Mouse (Mus musculus) liver, embryonic 14.5 days (tissue): ENCODE measurements around the gene Gm3618. TPM values are rescaled to one million over a fixed set of nuclear protein-coding genes. Genes with fewer than 3 reads are reported as not detected.
"Not testable (repeated sequence)": the region's sequence is repeated elsewhere in the genome, so short reads cannot be mapped to it uniquely, and the experiment has no call there.

ENCODE experiments used
- ATAC-seq: fragments of 200-750 bp; cut with Nextera tagmentation; 2 replicates; pipeline ENCODE4 v1.8.0; 2017; ENCODE audit warnings: moderate number of reproducible peaks, mild to moderate bottlenecking, moderate library complexity; ENCODE audit not compliant: insufficient read depth
- DNase-seq, 3 experiments: peaks; one replicate each; pipeline ENCODE4 v3.0.0-alpha.2; 2012 to 2013; ENCODE audit warnings: low read depth in 3 of 3, low spot score in 3 of 3
- H3K27ac ChIP-seq: fragments of 300-500 bp; sonication (generic); 2 replicates; pipeline ENCODE4 v1.5.1; 2014; ENCODE audit warnings: moderate library complexity, mild to moderate bottlenecking, control low read depth, inconsistent platforms
- H3K27me3 ChIP-seq: fragments of 300-500 bp; sonication (generic); 2 replicates; pipeline ENCODE4 v1.6.1; 2014; ENCODE audit warnings: mild to moderate bottlenecking, low read length, moderate library complexity; ENCODE audit not compliant: control insufficient read depth, insufficient read depth
- H3K36me3 ChIP-seq: fragments of 300-500 bp; sonication (generic); replicated peaks from 2 replicates; pipeline ENCODE4 v1.6.1; 2014; ENCODE audit warnings: low read depth; ENCODE audit not compliant: control insufficient read depth, insufficient read depth
- H3K4me1 ChIP-seq, 2 experiments: fragments of 200-500 bp in 1 of 2; fragments of 300-500 bp in 1 of 2; sonication (generic) in 1 of 2; replicated peaks; 2 replicates each; pipeline ENCODE4 v1.6.1; 2012 to 2014; ENCODE audit warnings: antibody characterized with exemption in 1 of 2, inconsistent platforms in 1 of 2, low read length in 1 of 2; ENCODE audit not compliant: control insufficient read depth in 2 of 2, insufficient read depth in 2 of 2
- H3K4me2 ChIP-seq: fragments of 300-500 bp; sonication (generic); 2 replicates; pipeline ENCODE4 v1.6.1; 2014; ENCODE audit warnings: low read depth, mild to moderate bottlenecking, control low read depth, moderate library complexity
- H3K4me3 ChIP-seq, 2 experiments: fragments of 200-500 bp in 1 of 2; fragments of 300-500 bp in 1 of 2; sonication (generic) in 1 of 2; 2 replicates each; pipeline ENCODE4 v1.5.1; 2012 to 2014; ENCODE audit warnings: low read depth in 2 of 2, low read length in 2 of 2, mild to moderate bottlenecking in 2 of 2, control low read depth in 1 of 2, inconsistent platforms in 1 of 2, moderate library complexity in 1 of 2; ENCODE audit not compliant: insufficient read depth in 1 of 2
- H3K9ac ChIP-seq: fragments of 300-500 bp; sonication (generic); replicated peaks from 2 replicates; pipeline ENCODE4 v1.6.1; 2014; ENCODE audit warnings: mild to moderate bottlenecking, control low read depth, moderate library complexity
- H3K9me3 ChIP-seq: fragments of 300-500 bp; sonication (generic); 2 replicates; pipeline ENCODE4 v1.6.1; 2016; ENCODE audit warnings: low read length, mixed read lengths; ENCODE audit not compliant: control insufficient read depth
- WGBS: fragments of 180-500 bp; shearing (Covaris S2); extraction: QIAGEN DNeasy Blood & Tissue Kit; methylation state at CpG from one replicate; pipeline ENCODE4 v1.1.7; 2014; ENCODE audit not compliant: insufficient replicate concordance; 5-methylcytosine and 5-hydroxymethylcytosine counted together
- polyA plus RNA-seq, 2 experiments: library from polyadenylated mRNA; depleted of rRNA in 1 of 2; stranded (reverse) in 1 of 2; unstranded in 1 of 2; fragments of >200 nt; fragmentation: Nextera tagmentation in 1 of 2; extraction: Ambion mirVana in 1 of 2; gene quantifications; 2 replicates each; pipeline versions ENCODE4 v1.2.1 to v1.2.3; 2012 to 2014

The Gm3618 gene
- not detected in 2 replicates for polyA plus RNA-seq (2012; rRNA removed)
- not detected in 2 replicates for polyA plus RNA-seq (2014; fragmentation: Nextera tagmentation; extraction: Ambion mirVana)

DNA sequence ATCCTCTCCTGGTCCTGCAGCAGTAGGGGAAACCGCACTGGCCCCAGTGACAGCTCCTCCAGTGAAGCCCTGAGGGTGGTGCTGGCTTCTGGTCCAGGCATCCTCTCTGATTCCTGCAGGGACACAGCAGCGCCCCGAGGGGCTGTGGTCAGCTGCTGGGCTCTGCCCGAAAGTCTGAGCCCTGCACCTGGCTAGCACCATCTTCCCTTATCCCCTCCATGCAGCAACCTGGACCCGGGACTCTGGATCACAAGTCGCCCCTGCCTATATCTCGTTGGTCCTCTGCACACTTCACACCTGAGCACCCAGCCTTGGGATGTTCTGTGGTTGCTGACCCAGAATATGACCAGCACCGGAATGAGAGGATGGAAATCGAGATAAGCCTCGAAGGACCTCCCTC lies at the start of gene Gm3618:
Gm3618 (minus strand) TSS at position 101 of the 400 bp plus-strand sequence.
- not testable (repeated sequence) for H3K27ac ChIP-seq, H3K4me3 ChIP-seq, ATAC-seq, H3K9ac ChIP-seq, H3K4me1 ChIP-seq, H3K4me2 ChIP-seq, H3K27me3 ChIP-seq, DNase-seq, H3K9me3 ChIP-seq, H3K36me3 ChIP-seq
- no CpG with 5 or more reads among the region's 10 CpGs for WGBS

DNA sequence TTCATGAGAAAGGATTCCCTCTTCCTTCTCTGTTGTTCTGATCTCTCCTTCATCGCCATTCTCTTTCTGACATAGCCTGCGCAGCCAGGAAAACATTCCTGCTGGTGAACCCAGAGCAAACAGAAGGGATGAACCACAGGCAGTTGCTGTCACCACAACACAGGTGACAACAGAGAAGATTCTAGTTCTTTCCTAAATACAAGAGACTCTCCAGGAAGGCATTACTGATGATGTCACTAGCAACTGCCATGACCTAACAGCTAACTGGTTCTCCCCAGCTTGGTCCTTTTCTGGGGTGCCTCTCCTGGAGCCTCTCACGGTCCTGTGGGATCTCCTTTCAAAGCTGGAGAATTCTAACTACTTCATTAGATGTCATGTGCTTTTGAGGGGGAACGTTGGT lies 46.7 kb upstream of the Gm3618 start, which contains the start of gene Gm16440:
Gm16440 (minus strand) TSS at position 101 of the 400 bp plus-strand sequence.
- not testable (repeated sequence) for H3K4me1 ChIP-seq, H3K27me3 ChIP-seq, H3K27ac ChIP-seq, H3K9me3 ChIP-seq, ATAC-seq, H3K36me3 ChIP-seq, DNase-seq, H3K9ac ChIP-seq, H3K4me2 ChIP-seq, H3K4me3 ChIP-seq
- 59% methylated on average over 2 of the region's 4 CpGs for WGBS

DNA sequence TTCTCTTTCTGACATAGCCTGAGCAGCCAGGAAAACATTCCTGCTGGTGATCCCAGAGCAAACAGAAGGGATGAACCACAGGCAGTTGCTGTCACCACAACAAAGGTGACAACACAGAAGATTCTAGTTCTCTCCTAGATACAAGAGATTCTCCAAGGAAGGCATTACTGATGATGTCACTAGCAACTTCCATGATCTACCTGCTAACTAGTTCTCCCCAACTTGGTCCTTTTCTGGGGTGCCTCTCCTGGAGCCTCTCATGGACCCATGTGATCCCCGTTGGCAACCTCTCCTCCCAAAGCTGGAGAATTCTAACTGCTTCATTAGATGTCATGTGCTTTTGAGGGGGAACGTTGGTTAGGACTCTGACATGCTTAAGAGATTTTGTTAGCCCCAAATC lies 38.7 kb downstream of the Gm3618 start, which contains the start of gene Gm21103:
Gm21103 (minus strand) TSS at position 101 of the 400 bp plus-strand sequence.
- ATAC-seq, H3K36me3 ChIP-seq, H3K4me1 ChIP-seq, H3K4me2 ChIP-seq, DNase-seq, H3K9ac ChIP-seq, H3K27me3 ChIP-seq, H3K4me3 ChIP-seq, H3K9me3 ChIP-seq, H3K27ac ChIP-seq: not testable (repeated sequence)
- WGBS = 53% methylated on average over 2 of the region's 2 CpGs

DNA sequence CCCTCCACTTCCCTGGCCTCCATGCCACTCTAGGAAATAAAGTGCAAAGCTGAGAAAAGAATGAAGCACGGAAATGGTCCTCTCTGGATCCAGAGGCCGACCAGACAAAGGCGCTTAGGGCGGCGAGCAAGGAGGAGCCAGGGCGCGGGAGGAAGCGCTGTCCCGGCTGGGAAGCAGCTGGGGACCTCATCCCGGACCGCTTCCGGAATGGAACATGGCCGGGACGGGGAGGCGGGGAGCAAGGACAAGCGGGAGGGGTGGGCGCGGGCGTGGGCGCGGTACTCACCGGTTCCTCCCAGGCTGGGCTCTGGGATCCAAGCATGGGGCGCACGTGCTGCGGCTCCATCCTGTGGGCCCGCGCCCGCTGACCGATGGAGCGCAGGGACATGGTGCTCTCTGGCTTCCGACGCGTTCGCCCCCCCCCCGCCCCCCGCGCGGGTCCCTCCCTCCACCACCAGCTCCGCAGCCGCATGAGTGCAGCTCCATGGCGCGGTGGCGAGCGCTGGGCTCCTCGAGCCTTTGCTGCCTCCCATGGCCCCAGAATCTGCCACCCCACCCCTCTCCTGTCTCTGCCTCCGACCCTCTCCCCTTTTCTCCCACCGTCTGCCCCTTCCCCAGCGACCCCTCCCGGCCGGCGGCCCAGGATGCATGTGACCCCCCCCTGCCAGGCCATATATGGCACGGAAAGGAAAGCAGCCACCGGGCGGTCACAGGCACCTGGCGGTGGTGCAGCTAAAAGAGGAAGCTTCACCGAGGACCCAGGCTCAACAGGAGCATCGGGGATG lies 56.4 kb downstream of the Gm3618 start, which contains the start of gene Gm3411:
Gm3411 (minus strand) TSS at position 320 of the 785 bp plus-strand sequence.
- DNase-seq = not testable (repeated sequence)

More for the DNA sequence above, 56.4 kb downstream of the Gm3618 start, which contains the start of gene Gm3411:
- 2% methylated on average over 53 of the region's 57 CpGs for WGBS
- H3K27me3 ChIP-seq, H3K4me1 ChIP-seq, H3K36me3 ChIP-seq, H3K9me3 ChIP-seq, H3K9ac ChIP-seq, H3K4me2 ChIP-seq, H3K27ac ChIP-seq, ATAC-seq, H3K4me3 ChIP-seq: not testable (repeated sequence)

Other genes starting within 250 kb of the Gm3618 start
- 0.06 TPM in 1 of 2 replicates, not detected in the other for gene Gm8206, start 249.7 kb downstream of the Gm3618 start, polyA plus RNA-seq (2012; rRNA removed)
- gene Gm8206, start 249.7 kb downstream of the Gm3618 start, polyA plus RNA-seq (2014; fragmentation: Nextera tagmentation; extraction: Ambion mirVana) = 0.15 TPM in 1 of 2 replicates, not detected in the other
- 0.05 and 0.06 TPM in 2 replicates for gene Gm3468, start 235.0 kb downstream of the Gm3618 start, polyA plus RNA-seq (2012; rRNA removed)
- not detected in 2 replicates for gene Gm3468, start 235.0 kb downstream of the Gm3618 start, polyA plus RNA-seq (2014; fragmentation: Nextera tagmentation; extraction: Ambion mirVana)
- not detected in 2 replicates for gene Gm3476, start 217.9 kb downstream of the Gm3618 start, polyA plus RNA-seq (2012; rRNA removed)
- gene Gm3476, start 217.9 kb downstream of the Gm3618 start, polyA plus RNA-seq (2014; fragmentation: Nextera tagmentation; extraction: Ambion mirVana) = not detected in 2 replicates
- gene Gm21560, start 124.4 kb downstream of the Gm3618 start, polyA plus RNA-seq (2012; rRNA removed) = not detected in 2 replicates
- not detected in 2 replicates for gene Gm21560, start 124.4 kb downstream of the Gm3618 start, polyA plus RNA-seq (2014; fragmentation: Nextera tagmentation; extraction: Ambion mirVana)
- not detected in 2 replicates for gene Gm3411, start 56.4 kb downstream of the Gm3618 start, polyA plus RNA-seq (2012; rRNA removed)
- 0.09 TPM in 1 of 2 replicates, not detected in the other for gene Gm3411, start 56.4 kb downstream of the Gm3618 start, polyA plus RNA-seq (2014; fragmentation: Nextera tagmentation; extraction: Ambion mirVana)
- not detected in 2 replicates for gene Gm21103, start 38.8 kb downstream of the Gm3618 start, polyA plus RNA-seq (2012; rRNA removed)
- not detected in 2 replicates for gene Gm21103, start 38.8 kb downstream of the Gm3618 start, polyA plus RNA-seq (2014; fragmentation: Nextera tagmentation; extraction: Ambion mirVana)
- gene Gm16440, start 46.6 kb upstream of the Gm3618 start, polyA plus RNA-seq (2012; rRNA removed) = not detected in 2 replicates
- not detected in 2 replicates for gene Gm16440, start 46.6 kb upstream of the Gm3618 start, polyA plus RNA-seq (2014; fragmentation: Nextera tagmentation; extraction: Ambion mirVana)
- 0.04 and 0.06 TPM in 2 replicates for gene Gm3591, start 68.8 kb upstream of the Gm3618 start, polyA plus RNA-seq (2012; rRNA removed)
- gene Gm3591, start 68.8 kb upstream of the Gm3618 start, polyA plus RNA-seq (2014; fragmentation: Nextera tagmentation; extraction: Ambion mirVana) = not detected in 2 replicates
- not detected in 2 replicates for gene Gm3594, start 100.9 kb upstream of the Gm3618 start, polyA plus RNA-seq (2012; rRNA removed)
- not detected in 2 replicates for gene Gm3594, start 100.9 kb upstream of the Gm3618 start, polyA plus RNA-seq (2014; fragmentation: Nextera tagmentation; extraction: Ambion mirVana)
- gene Gm8356, start 193.6 kb upstream of the Gm3618 start, polyA plus RNA-seq (2012; rRNA removed) = not detected in 2 replicates
- gene Gm8356, start 193.6 kb upstream of the Gm3618 start, polyA plus RNA-seq (2014; fragmentation: Nextera tagmentation; extraction: Ambion mirVana) = not detected in 2 replicates
- not detected in 2 replicates for gene Gm3629, start 246.9 kb upstream of the Gm3618 start, polyA plus RNA-seq (2012; rRNA removed)
- gene Gm3629, start 246.9 kb upstream of the Gm3618 start, polyA plus RNA-seq (2014; fragmentation: Nextera tagmentation; extraction: Ambion mirVana) = not detected in 2 replicates